Mouse (Mus musculus) spleen, adult 2 months (tissue): ENCODE measurements around the gene Cenpa. TPM values are rescaled to one million over a fixed set of nuclear protein-coding genes. Genes with fewer than 3 reads are reported as not detected.
"Not testable (repeated sequence)": the region's sequence is repeated elsewhere in the genome, so short reads cannot be mapped to it uniquely, and the experiment has no call there.

ENCODE experiments used
- DNase-seq, 2 experiments: peaks; one replicate each; pipeline versions ENCODE4 v3.0.0 to v3.0.0-alpha.2; 2012 to 2021; ENCODE audit warnings: low spot score in 2 of 2, low read depth in 1 of 2
- H3K27ac ChIP-seq: fragments of 200-500 bp; 2 replicates; pipeline ENCODE4 v1.5.1; 2012; ENCODE audit warnings: low read length, inconsistent platforms; ENCODE audit not compliant: insufficient read depth
- H3K27me3 ChIP-seq: fragments of 200-500 bp; 2 replicates; pipeline ENCODE4 v1.6.1; 2012; ENCODE audit warnings: mild to moderate bottlenecking, moderate library complexity, low read length, inconsistent platforms; ENCODE audit not compliant: control insufficient read depth, insufficient read depth
- H3K36me3 ChIP-seq: fragments of 200-500 bp; 2 replicates; pipeline ENCODE4 v1.6.1; 2012; ENCODE audit warnings: mild to moderate bottlenecking, low read length, inconsistent platforms; ENCODE audit not compliant: control insufficient read depth, insufficient read depth
- H3K4me1 ChIP-seq: fragments of 200-500 bp; 2 replicates; pipeline ENCODE4 v1.6.1; 2011; ENCODE audit warnings: inconsistent platforms; ENCODE audit not compliant: control insufficient read depth, insufficient read depth, insufficient read length
- H3K4me3 ChIP-seq: fragments of 200-500 bp; 2 replicates; pipeline ENCODE4 v1.5.1; 2011; ENCODE audit warnings: mild to moderate bottlenecking, inconsistent platforms; ENCODE audit not compliant: insufficient read depth, insufficient read length; ENCODE audit errors: extremely low read depth
- CTCF ChIP-seq: fragments of 200-500 bp; IDR thresholded peaks from 2 replicates; pipeline ENCODE4 v1.5.1; 2011; ENCODE audit warnings: mild to moderate bottlenecking, inconsistent platforms; ENCODE audit not compliant: insufficient read depth, insufficient read length, insufficient replicate concordance; ENCODE audit errors: extremely low read depth
- POLR2A ChIP-seq: fragments of 200-500 bp; IDR thresholded peaks from 2 replicates; pipeline ENCODE4 v1.6.1; 2011; ENCODE audit warnings: low read depth, low read length, inconsistent platforms
- WGBS: fragments of 180-500 bp; shearing (Covaris S2); methylation state at CpG from one replicate; pipeline ENCODE4 v1.1.7; 2018; 5-methylcytosine and 5-hydroxymethylcytosine counted together
- polyA plus RNA-seq: library from polyadenylated mRNA; depleted of rRNA; stranded (reverse); fragments of >200 nt; gene quantifications from 2 replicates; pipeline ENCODE4 v1.2.3, GENCODE M21; 2012

The Cenpa gene
- polyA plus RNA-seq, 1 experiment, result 47.7 TPM

GRCm38 (mm10) chr5:30676800-30677199, 10.2 kb downstream of the Cenpa start:
- Histone ChIP-seq H3K4me1 (no peaks in the 10 kb centered on the region), H3K4me3 (no peak overlapping the region), H3K36me3 (peaks cover 27% of the 10 kb centered on the region), H3K27ac (no peak overlapping the region), H3K27me3 (no peaks in the 10 kb centered on the region)
- 95% methylated on average over 7 of the region's 7 CpGs for WGBS
- TF ChIP-seq POLR2A, result no peak
- no peak for TF ChIP-seq CTCF
- no peak for DNase-seq

- not testable (repeated sequence) for H3K4me3 ChIP-seq, H3K4me1 ChIP-seq, DNase-seq, H3K27me3 ChIP-seq, H3K27ac ChIP-seq
- H3K36me3 ChIP-seq, result peaks cover 21% of the 10 kb centered on the region
- WGBS, result 91% methylated on average over 3 of the region's 3 CpGs
Measured at GRCm38 (mm10) chr5:30678069-30678468, 11.5 kb downstream of the Cenpa start.

GRCm38 (mm10) chr5:30678722-30679296, 12.2 kb downstream of the Cenpa start:
- H3K27ac ChIP-seq, result no peak overlapping the region
- DNase-seq, result no peak
- no peak for TF ChIP-seq POLR2A
- TF ChIP-seq CTCF, result no peak
- 95% methylated on average over 4 of the region's 4 CpGs for WGBS
- peaks cover 14% of the 10 kb centered on the region for H3K36me3 ChIP-seq
- no peaks in the 10 kb centered on the region for H3K27me3 ChIP-seq
- H3K4me3 ChIP-seq, result no peak overlapping the region
- H3K4me1 ChIP-seq, result no peaks in the 10 kb centered on the region

- H3K4me1 ChIP-seq, result no peaks in the 10 kb centered on the region
- peaks cover 8% of the 10 kb centered on the region for H3K36me3 ChIP-seq
- TF ChIP-seq POLR2A (no peak), CTCF (no peak)
- no peak for DNase-seq
- no peak overlapping the region for H3K4me3 ChIP-seq
- H3K27ac ChIP-seq, result no peak overlapping the region
- no peaks in the 10 kb centered on the region for H3K27me3 ChIP-seq
- 60% methylated on average over 5 of the region's 5 CpGs for WGBS
Measured at GRCm38 (mm10) chr5:30679593-30679992, 13.0 kb downstream of the Cenpa start.

- no peak overlapping the region for H3K27ac ChIP-seq
- H3K27me3 ChIP-seq, result no peaks in the 10 kb centered on the region
- DNase-seq, result no peak
- no peaks in the 10 kb centered on the region for H3K36me3 ChIP-seq
- WGBS, result 95% methylated on average over 5 of the region's 5 CpGs
- no peak overlapping the region for H3K4me3 ChIP-seq
- no peak for TF ChIP-seq CTCF
- no peak for TF ChIP-seq POLR2A
- H3K4me1 ChIP-seq, result no peaks in the 10 kb centered on the region
Measured at GRCm38 (mm10) chr5:30681970-30682369, 15.4 kb downstream of the Cenpa start.

- Histone ChIP-seq H3K4me3 (no peak overlapping the region), H3K27me3 (no peaks in the 10 kb centered on the region), H3K36me3 (no peaks in the 10 kb centered on the region), H3K27ac (no peak overlapping the region), H3K4me1 (no peaks in the 10 kb centered on the region)
- DNase-seq, result peak in 1 of 2 experiments; percentile 10
- TF ChIP-seq POLR2A (no peak), CTCF (peak; percentile 32; the same call in 1 of the 2 replicates)
Measured at GRCm38 (mm10) chr5:30682967-30683600, 16.5 kb downstream of the Cenpa start.

- 72% methylated on average over 3 of the region's 3 CpGs for WGBS
- H3K36me3 ChIP-seq, result no peaks in the 10 kb centered on the region
- no peak overlapping the region for H3K4me3 ChIP-seq
- DNase-seq, result no peak
- no peaks in the 10 kb centered on the region for H3K27me3 ChIP-seq
- H3K27ac ChIP-seq, result no peak overlapping the region
- H3K4me1 ChIP-seq, result no peaks in the 10 kb centered on the region
- no peak for TF ChIP-seq POLR2A
- no peak for TF ChIP-seq CTCF
Measured at GRCm38 (mm10) chr5:30683993-30684392, 17.4 kb downstream of the Cenpa start.

- Histone ChIP-seq H3K36me3 (no peaks in the 10 kb centered on the region), H3K4me1 (no peaks in the 10 kb centered on the region), H3K27me3 (no peaks in the 10 kb centered on the region), H3K27ac (no peak overlapping the region), H3K4me3 (no peak overlapping the region)
- peak in 1 of 2 experiments; percentile 11 for DNase-seq
- TF ChIP-seq CTCF, result peak; percentile 26; the same call in 1 of the 2 replicates
- TF ChIP-seq POLR2A, result no peak
- WGBS, result 67% methylated on average over 3 of the region's 3 CpGs
Measured at GRCm38 (mm10) chr5:30686781-30687180, 20.2 kb downstream of the Cenpa start.
